Mouse (Mus musculus) heart, postnatal 0 days (tissue): ENCODE results near the gene Smim4. TPM values are rescaled to one million over a fixed set of nuclear protein-coding genes. Genes with fewer than 3 reads are reported as not detected.

Source experiments
- ATAC-seq: fragments of 200-750 bp; cut with Nextera tagmentation; 2 replicates; pipeline ENCODE4 v1.8.0; 2017; ENCODE audit warnings: low read depth, moderate number of reproducible peaks, moderate library complexity; ENCODE audit not compliant: insufficient read depth
- DNase-seq: peaks from one replicate; pipeline ENCODE4 v3.0.0-alpha.2; 2016; ENCODE audit warnings: low spot score
- H3K27ac ChIP-seq: fragments of 300-500 bp; sonication (generic); 2 replicates; pipeline ENCODE4 v1.5.1; 2014; ENCODE audit warnings: low read depth, mild to moderate bottlenecking
- H3K27me3 ChIP-seq: fragments of 300-500 bp; sonication (generic); 2 replicates; pipeline ENCODE4 v1.6.1; 2014; ENCODE audit warnings: low read length, mixed read lengths; ENCODE audit not compliant: control insufficient read depth, insufficient read depth
- H3K36me3 ChIP-seq: fragments of 300-500 bp; sonication (generic); replicated peaks from 2 replicates; pipeline ENCODE4 v1.6.1; 2014; ENCODE audit warnings: low read length, mixed read lengths; ENCODE audit not compliant: control insufficient read depth, insufficient read depth
- H3K4me1 ChIP-seq: fragments of 300-500 bp; sonication (generic); 2 replicates; pipeline ENCODE4 v1.6.1; 2014; ENCODE audit warnings: antibody characterized with exemption; ENCODE audit not compliant: control insufficient read depth, insufficient read depth
- H3K4me2 ChIP-seq: fragments of 300-500 bp; sonication (generic); 2 replicates; pipeline ENCODE4 v1.6.1; 2014; ENCODE audit warnings: low read depth, mild to moderate bottlenecking, low read length, moderate library complexity
- H3K4me3 ChIP-seq: fragments of 300-500 bp; sonication (generic); 2 replicates; pipeline ENCODE4 v1.5.1; 2014; ENCODE audit warnings: low read depth, low read length
- H3K9ac ChIP-seq: fragments of 300-500 bp; sonication (generic); replicated peaks from 2 replicates; pipeline ENCODE4 v1.6.1; 2014; ENCODE audit warnings: low read depth, low read length, mixed read lengths
- H3K9me3 ChIP-seq: fragments of 300-500 bp; sonication (generic); replicated peaks from 2 replicates; pipeline ENCODE4 v1.6.1; 2016; ENCODE audit warnings: low read length; ENCODE audit not compliant: control insufficient read depth
- CTCF ChIP-seq: IDR thresholded peaks from 2 replicates; pipeline ENCODE4 v1.5.1; 2016; ENCODE audit warnings: antibody characterized with exemption, control low read depth, low read depth
- EP300 ChIP-seq: IDR thresholded peaks from 2 replicates; pipeline ENCODE4 v1.6.1; 2016; ENCODE audit warnings: antibody characterized with exemption, low read depth
- WGBS: fragments of 180-500 bp; shearing (Covaris S2); extraction: QIAGEN DNeasy Blood & Tissue Kit; methylation state at CpG from one replicate; pipeline ENCODE4 v1.1.7; 2014; 5-methylcytosine and 5-hydroxymethylcytosine counted together
- polyA plus RNA-seq: library from polyadenylated mRNA; unstranded; fragments of >200 nt; fragmentation: Nextera tagmentation; extraction: Ambion mirVana; gene quantifications from 2 replicates; pipeline ENCODE4 v1.2.1, GENCODE M21; 2015
- total RNA-seq: library from RNA; depleted of rRNA; stranded (reverse); fragments of >200 nt; gene quantifications from 2 replicates; pipeline ENCODE4 v1.2.3, GENCODE M21; 2014; ENCODE audit warnings: low replicate concordance

Smim4 gene
- total and polyA plus RNA-seq, 2 experiments from 2014 or later, result 12.7 to 207 TPM

GRCm38 (mm10) chr14:31132031-31132430 is 3.3 kb upstream of the Smim4 start:
- DNase-seq, result peak; percentile 67
- 4% methylated on average over 6 of the region's 6 CpGs for WGBS
- Histone ChIP-seq H3K9ac (0 out of 2 replicates have a peak overlapping the region, but pooled peaks have one; percentile 71), H3K4me2 (peak overlapping the region; percentile 80), H3K4me3 (peak overlapping the region; percentile 61), H3K27me3 (no peaks in the 10 kb centered on the region), H3K4me1 (peaks cover 44% of the 10 kb centered on the region), H3K36me3 (peaks cover 20% of the 10 kb centered on the region), H3K9me3 (no peaks in the 10 kb centered on the region), H3K27ac (no peak overlapping the region)
- no peak for ATAC-seq
- TF ChIP-seq CTCF (no peak), EP300 (no peak)

DNA sequence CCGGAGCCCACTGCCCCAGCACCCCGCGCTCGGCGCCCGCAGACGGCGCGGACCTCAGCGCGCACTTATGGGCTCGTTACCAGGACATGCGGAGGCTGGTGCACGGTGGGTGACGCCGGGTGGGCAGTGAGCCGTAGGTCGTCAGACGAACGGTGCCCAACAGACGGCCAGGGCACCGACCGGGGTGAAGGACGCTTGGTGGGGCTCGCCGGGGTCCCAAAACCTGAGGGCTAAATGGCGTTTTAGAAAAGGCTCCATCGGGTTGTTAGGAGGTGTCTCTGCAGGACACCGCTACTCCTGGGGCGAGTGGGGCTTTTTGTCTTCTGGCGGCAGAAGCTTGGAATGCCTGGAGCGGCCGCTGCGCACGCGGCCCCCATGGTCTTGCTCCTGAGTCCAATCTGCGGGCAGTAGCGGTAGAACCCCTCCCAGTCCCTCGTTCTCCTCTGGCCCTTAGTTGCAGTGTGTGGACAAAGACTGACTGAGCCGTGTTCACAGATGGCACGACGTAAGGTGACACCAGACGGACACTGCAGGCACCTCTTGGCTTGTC is 2.6 kb upstream of the Smim4 start:
- H3K9ac ChIP-seq, result peak overlapping the region; percentile 71
- peak overlapping the region; percentile 61 for H3K4me3 ChIP-seq
- H3K27ac ChIP-seq, result peak overlapping the region; percentile 72
- no peaks in the 10 kb centered on the region for H3K9me3 ChIP-seq
- TF ChIP-seq EP300, result no peak
- TF ChIP-seq CTCF, result no peak
- peak; percentile 0; the same call in 1 of the 2 replicates for ATAC-seq
- under 1% methylated on average over 40 of the region's 43 CpGs for WGBS
- H3K4me1 ChIP-seq, result peaks cover 50% of the 10 kb centered on the region
- H3K4me2 ChIP-seq, result peak overlapping the region; percentile 80
- no peak for DNase-seq
- peaks cover 13% of the 10 kb centered on the region for H3K36me3 ChIP-seq
- H3K27me3 ChIP-seq, result no peaks in the 10 kb centered on the region

- Histone ChIP-seq H3K9me3 (no peaks in the 10 kb centered on the region), H3K27ac (peak within 1 kb of the TSS; percentile 72), H3K36me3 (peaks cover 5% of the 10 kb centered on the region), H3K4me2 (peak within 1 kb of the TSS; percentile 80), H3K4me1 (peaks cover 55% of the 10 kb centered on the region), H3K4me3 (peak within 1 kb of the TSS; percentile 61), H3K27me3 (no peaks in the 10 kb centered on the region), H3K9ac (peak within 1 kb of the TSS; percentile 71)
- peak; percentile 70 for ATAC-seq
- TF ChIP-seq EP300 (no peak), CTCF (no peak; the same call in 1 of the 2 replicates)
- DNase-seq, result peak; percentile 84
- WGBS, result 3% methylated on average over 53 of the region's 63 CpGs
These were observed 1.8 kb upstream of the Smim4 start, which contains the start of gene Nt5dc2 for GRCm38 (mm10) chr14:31130236-31131220. Nt5dc2 (plus strand) TSS chr14:31131053.

- no peak for ATAC-seq
- 66% methylated on average over 15 of the region's 15 CpGs for WGBS
- TF ChIP-seq CTCF, result no peak
- TF ChIP-seq EP300, result no peak
- Histone ChIP-seq H3K4me1 (peaks cover 58% of the 10 kb centered on the region), H3K4me2 (peak overlapping the region; percentile 55), H3K27me3 (no peaks in the 10 kb centered on the region), H3K4me3 (peak overlapping the region; percentile 68), H3K9ac (no peak overlapping the region), H3K36me3 (peaks cover 9% of the 10 kb centered on the region; the same call in 1 of the 2 replicates), H3K9me3 (no peaks in the 10 kb centered on the region), H3K27ac (peak overlapping the region; percentile 52)
- DNase-seq, result no peak
These were observed 825 bp upstream of the Smim4 start for GRCm38 (mm10) chr14:31129326-31130235.
